Mouse (Mus musculus): Measurements from ENCODE around the gene Lgals3bp. TPM values are rescaled to one million over a fixed set of nuclear protein-coding genes. Genes with fewer than 3 reads are reported as not detected.

Gene Lgals3bp
- 154 and 187 TPM in 2 replicates for polyA plus RNA-seq (2012; rRNA removed)

DNA sequence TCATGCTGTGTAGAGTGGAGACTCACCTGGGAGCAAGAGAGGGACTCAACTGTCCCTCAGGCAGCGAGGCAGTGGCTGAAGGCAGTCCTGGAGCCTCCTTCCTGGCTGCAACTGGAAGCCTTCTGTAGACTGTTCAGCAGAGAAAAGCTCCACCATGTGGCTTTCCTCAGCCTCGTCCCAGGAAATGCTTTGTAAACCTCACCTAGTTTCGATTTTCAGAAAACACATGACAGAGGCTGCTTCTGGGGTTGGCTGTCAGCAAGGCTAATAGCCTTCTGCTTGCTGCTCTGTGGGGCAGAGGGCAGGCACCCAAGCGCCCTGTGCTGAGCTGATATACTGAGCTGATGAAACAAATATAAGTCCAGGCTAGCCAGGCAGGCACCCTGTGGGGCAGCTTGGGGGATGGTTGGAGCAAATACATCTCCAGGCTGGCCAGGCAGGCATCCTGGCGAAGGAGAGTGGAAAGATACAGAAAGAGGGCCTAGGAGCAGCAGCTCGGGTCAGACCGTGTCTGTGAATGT, at the start of gene Lgals3bp:
Lgals3bp (minus strand) TSS at position 333 of the 521 bp plus-strand sequence.
- peak; percentile 41 for DNase-seq (ENCODE audit: low spot score)

DNA sequence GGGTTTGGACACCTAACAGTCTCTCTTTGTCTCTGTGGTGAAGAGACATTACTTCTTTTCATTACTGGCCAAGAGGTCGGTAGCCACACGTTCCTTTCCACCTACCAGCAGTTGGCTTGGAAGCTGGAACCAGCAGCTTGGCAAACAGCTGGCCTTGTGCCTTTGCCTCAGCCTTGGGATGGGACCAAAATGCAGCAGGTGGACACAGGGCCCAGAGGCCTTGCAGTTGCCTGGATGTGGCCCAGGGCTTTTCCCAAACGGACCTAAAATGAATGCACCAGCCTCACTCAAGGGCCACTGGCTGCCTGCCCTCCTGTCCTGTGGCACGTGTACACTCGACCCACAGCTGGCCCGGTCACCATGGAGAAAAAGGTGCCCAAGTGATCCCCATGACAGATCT, 49.3 kb upstream of the Lgals3bp start:
- DNase-seq (ENCODE audit: low spot score), result no peak

DNA sequence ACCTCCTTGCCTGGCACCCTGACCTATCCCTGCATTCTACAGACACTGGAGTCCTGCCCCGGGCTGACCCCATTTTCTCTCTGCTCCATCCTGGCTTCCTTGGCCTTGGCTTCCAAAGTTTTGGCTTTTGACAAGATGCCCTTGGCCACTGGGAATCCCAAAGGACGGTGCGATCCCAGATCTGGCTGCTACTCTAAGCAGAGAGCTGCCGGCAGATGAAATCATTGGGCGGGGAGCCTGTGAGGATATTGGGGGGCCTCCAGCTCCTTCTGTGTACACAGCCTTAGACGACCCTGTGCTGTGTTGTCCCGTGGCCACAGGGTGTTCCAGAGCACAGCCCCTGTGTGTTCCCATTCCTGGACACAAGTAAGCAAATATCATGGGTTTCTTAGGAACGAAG, 46.5 kb upstream of the Lgals3bp start:
- no peak for DNase-seq (ENCODE audit: low spot score)

DNA sequence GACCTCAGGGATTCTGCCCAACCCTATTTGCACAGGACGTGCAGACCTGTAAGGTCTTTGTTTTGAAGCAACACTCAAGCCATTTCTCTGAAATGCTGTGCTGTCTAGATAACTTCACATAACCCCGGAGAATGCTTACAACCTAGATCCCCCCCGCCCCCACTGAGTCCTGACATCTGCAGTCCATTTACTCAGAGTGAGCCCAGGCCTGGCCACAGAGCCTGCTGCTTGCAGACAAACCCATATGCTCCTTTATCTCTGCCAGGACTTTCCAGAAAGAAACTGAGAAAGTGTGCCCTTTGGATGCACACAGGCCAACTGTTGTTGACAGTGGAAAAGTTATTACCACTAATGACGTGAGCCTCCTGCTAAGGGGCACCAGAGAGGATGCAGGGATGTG, 45.5 kb upstream of the Lgals3bp start:
- DNase-seq (ENCODE audit: low spot score), result no peak

DNA sequence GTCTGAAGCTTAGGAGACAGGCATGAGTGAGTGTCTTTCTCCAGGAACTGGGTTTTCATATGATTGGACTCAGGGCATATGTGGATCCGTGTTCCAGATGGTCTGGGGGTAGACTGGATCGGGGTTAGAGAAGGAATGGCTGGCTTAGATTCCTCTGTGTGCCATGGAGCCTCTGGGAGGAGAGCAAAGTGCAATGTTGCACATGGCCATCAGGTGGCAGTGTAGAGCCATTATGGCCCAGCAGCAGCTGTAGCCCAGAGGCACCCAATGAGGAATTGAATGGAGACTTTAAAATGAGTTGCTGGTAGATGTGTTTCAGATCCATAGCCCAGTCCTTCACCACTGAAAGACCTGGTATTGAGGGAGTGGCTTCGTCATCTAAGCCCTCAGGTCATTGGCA, 44.0 kb upstream of the Lgals3bp start:
- no peak for DNase-seq (ENCODE audit: low spot score)

DNA sequence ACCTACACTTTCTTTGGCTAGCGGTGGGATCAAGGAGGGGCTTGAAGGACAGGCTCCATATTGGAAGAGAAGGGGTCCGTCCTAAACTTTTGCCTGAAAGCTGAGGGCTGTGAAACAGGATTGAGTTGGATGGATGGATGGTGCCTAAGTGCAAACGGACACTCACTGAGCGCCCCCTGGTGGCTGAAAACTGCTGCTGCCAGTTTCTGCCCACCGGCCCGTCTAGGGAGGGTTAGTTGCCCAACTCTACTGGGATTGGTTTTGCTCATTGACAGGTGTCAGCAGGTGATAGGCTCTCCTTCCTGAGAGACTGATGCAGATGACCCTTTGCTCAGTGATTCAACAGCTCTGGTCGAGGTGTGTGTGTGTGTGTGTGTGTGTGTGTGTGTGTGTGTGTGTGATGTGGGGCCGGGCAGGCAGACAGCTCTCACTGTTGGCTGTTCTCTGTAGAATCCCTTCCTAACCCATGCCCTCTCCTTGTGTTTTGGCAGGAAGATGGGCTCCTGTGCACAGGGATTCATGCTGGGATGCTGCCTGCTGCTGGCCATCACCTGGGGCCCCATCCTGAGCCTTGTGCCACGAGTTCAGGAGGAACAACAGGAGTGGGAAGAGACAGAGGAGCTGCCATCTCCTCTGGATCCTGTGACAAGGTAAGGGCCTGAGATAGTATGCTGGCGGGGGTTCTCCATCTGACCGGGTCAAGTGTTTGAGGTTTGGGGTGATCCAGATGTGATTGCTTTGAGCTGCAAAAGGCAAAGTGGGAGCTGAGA, 41.5 kb upstream of the Lgals3bp start:
- DNase-seq (ENCODE audit: low spot score), result peak; percentile 73

DNA sequence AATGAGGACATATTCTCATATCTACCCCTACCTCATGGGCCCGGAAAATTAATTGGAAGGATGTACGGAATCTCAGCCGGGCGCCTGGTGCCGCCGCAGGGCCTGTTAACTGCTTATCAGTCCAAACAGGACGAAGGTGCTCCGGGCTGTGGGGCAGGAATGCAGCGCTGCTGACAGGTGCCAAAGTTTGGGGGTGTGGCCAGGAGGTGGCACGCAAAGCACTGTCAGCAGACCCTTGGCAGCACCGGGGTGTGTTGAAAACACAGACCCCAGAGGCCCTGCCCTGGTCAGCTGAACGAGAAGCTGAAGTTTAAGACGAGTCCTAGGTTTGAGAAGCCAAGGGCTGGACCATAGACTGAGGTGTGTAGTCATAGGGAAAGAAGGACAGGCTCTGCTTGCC, 40.8 kb upstream of the Lgals3bp start:
- DNase-seq (ENCODE audit: low spot score), result no peak

DNA sequence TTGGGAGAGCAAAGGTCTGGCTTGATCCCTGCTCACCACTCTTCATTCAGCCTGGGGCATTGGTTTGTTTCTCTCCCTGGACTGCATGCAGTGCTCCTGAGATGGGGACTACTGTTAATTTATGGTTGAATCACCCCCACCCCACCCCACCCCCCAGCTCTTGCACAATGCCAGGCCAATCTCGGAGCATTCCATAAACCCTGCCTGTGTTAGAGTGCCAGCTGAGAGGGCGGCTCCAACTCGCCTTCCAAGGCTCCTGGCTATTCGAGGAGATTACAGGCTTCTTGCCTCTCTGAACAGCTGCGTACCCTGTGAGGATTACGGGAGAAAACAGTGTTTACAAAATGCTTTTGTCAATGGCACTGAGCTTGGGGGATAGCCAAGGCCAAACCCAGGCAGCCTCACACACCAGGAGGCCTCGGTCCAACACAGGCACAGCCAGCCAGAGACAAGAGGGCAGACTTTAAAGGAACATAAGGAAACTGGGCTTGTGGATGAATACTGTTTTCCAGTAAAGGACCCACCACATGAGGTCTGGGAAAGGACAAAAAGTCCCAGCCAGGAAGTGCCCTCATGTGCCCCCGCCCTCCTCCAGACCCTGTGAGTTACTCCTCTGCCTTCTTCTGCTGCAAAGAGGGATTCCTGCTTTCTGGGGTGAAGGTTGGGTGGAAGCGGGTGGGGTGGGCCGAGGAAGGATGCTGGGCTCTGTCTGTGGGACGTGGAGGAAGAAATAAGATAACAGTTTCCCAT, 36.9 kb upstream of the Lgals3bp start:
- no peak for DNase-seq (ENCODE audit: low spot score)

DNA sequence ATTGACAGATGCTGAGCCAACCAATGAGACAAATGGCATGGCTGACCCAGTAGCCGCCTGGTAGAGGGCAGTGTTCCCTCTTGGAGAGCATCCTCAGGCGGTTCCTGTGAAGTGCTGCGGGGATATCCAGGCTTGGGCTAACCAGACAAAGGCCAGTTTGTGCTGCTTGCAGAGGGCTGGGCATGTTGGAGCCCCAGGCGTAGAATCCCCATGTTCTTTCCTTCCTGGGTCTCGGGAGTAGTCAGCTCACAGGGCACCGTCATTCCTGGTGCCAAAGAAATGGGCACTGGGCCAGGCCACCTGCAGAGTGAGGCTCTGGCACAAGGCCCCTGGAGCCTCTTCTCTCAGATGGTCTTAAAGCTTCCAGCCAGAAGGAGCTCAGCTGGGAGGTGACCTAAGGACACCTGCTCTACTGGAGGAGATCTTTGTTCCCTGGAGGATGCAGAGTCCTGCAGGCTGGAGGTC, 34.6 kb upstream of the Lgals3bp start:
- DNase-seq (ENCODE audit: low spot score), result no peak

DNA sequence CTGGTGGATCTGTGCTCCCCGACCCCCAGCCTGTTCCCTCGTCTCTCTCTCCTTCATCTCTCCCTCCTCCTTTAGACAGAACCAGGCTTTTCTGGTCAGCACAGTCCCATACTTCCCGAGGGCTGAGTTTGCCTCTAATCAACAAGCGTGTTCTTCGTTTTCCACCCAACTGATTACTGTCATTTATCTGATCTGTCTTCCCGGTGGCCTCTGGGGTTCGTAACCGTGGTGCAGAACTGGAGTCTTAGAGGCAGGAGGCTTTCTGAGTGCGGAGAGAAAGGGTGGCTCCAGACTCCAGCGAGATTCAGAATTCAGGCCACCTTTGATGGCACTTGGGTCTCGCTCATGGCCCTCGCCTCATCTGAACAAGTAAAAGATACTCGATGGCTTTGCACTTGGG, 32.2 kb upstream of the Lgals3bp start:
- DNase-seq (ENCODE audit: low spot score), result no peak

DNA sequence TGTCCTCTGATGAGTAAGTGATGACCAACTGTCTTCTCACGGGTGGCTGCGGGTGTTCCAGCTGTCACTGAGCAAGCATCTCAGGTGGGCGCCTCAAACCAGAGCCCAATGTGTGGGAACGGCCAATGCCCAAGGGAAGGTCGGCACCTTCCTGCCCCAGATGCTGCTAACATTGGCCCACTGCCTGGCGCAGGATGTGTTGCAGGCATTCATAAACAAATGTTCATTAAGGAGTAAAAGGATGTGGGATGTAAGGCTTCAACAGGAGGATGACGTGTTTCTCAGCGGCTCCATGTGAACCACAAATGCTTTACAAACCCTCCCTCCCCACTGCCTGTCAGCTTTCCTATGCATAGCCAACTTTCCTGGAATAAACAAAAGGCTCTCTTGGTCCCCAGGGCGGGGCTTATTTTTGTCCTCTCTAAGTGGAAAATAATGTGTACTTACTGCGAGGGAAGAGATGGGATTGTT, 31.5 kb upstream of the Lgals3bp start:
- no peak for DNase-seq (ENCODE audit: low spot score)

DNA sequence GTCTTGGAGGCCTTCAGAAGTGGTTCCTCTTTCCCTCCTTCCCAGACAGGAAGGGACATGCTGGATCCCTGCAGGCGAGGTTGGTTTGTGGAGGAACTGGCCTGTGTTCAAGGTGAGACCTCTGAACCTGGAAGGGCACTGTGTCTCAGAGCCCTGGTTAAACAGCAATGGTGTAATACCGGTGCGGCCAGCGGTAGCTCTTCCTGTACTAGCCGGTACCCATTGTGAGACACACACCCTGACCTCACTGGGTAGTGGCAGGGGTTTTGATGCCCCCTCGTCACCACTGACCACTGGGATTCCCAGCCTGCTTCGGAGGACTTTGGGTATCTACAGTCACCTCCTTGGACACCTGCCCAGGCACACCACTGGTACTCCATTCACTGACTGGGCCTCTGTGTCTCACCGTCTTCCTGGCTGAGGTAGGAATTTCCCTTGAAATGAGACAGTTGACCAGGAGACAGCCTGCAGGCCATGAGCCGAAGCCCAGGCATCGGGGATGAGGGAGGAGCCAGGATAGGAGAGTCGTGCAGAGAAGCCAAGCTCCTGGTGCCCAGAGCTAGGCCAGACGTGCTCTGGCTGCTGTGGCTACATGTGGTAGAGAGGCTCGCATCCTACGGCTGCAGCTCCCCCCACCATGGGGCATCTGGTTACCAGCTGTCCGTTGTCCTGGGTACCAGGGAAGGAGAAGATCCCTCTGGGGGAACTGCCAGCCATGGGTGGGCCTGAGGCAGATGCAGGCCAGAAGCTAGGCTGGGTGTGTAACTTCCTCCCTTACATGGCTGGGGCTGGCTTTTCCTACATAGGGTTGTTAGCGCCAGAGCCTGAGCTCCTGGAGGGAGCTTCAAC, 29.4 kb upstream of the Lgals3bp start:
- no peak for DNase-seq (ENCODE audit: low spot score)

DNA sequence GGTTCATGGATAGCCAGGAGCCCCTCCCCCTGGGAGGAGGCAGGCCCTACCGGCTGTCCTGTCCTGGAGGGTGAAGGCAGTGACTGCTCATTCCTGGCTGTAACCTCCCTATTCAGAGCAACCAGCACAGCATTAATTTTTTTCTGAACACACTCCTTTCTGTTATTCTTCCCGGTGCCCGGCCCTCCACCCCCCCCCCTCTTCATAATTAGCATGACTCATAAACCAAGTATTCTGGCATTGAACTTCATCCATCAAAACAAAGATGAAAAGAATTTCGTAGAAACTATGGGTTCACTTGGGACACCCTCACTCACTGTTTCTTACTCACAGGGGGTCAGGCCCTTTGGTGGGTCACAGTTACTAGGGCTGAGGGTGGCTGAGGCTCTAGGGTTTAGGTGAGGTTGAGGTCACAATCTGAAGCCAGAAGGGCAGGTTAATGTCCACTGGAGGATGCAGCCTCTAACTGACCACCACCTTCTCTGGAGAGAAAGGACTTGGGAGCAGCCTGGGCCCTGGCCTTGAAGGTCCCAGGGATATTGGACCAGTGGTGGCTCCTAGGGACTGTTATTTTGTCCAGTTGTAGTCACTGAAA, 28.5 kb upstream of the Lgals3bp start:
- DNase-seq (ENCODE audit: low spot score), result no peak

DNA sequence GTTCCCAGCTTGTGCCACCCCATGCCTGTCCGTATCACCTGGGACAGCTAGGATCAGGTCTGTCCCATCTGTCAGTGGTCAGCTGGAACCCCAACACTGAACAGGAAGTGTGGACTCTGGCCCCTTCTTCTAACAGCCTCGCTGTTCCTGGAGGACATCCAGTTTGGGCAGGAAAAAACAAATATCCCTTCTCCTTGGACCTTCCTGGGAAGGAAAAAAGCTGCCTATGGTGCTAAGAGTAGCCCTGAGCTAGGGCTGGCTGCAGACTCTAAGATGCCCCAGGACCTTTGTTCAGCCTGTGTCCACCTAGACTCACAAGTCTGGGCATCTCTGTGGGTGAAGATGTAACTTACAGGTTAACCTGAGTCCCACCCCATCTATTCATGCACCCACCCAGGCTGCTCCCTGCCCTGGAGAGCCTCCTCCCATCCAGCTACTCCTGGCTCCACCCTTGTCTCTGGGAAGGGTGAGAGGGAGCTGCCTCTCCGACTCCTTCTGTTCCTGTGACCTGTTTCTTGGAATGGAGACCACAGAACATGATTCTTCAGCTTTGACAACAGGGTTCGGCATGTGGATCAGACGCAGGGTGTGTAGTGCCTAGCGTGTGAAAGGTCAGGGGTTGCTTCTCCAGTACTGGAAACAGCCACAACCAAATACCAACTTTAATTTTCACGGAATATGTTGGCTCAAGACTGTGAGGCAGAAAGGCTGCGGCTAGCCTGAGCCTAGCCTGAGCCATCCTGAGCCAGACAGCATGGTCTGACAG, 27.2 kb upstream of the Lgals3bp start:
- DNase-seq (ENCODE audit: low spot score), result no peak

DNA sequence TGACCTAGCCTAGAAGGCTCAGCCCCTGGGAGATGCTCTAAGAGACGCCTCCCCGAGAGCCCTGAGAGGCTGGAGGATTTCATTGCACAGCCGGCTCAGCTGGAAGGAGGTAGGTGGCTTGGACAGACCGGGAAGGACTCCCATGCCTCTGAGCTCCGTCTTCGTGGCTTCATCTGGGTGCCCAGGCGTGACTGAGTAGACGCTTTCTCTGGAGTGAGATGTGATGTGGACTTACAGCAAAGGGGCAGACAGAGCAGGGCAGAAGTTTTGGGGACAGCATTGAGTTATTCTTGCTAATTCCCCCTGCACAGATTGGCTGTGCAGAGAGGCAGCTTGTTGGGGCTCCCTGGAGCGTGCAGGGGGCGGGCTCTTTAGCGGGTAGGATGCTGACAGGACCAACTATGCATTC, 26.6 kb upstream of the Lgals3bp start:
- DNase-seq (ENCODE audit: low spot score), result no peak

DNA sequence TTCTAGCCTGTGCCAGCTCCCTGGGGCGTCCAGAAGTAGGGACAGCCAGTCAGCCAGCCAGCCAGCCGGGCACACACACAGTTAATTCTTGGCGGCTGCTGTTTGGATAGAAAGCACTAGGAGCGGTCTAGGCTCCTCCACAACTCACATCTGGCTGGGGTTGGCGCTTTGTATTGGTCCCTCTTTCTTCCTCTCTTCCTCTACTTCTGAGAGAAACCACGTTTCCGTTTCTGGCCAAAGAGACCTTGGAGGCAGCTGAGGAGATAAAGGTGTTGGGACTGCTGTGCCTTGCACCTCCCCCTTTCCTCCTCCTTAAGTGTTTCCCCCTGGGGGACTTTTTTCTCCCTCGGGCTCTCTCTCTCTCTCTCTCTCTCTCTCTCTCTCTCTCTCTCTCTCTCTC, 26.1 kb upstream of the Lgals3bp start, which contains the start of gene C1qtnf1:
C1qtnf1 (plus strand) TSS at position 218 of the 400 bp plus-strand sequence.
- DNase-seq (ENCODE audit: low spot score), result no peak

DNA sequence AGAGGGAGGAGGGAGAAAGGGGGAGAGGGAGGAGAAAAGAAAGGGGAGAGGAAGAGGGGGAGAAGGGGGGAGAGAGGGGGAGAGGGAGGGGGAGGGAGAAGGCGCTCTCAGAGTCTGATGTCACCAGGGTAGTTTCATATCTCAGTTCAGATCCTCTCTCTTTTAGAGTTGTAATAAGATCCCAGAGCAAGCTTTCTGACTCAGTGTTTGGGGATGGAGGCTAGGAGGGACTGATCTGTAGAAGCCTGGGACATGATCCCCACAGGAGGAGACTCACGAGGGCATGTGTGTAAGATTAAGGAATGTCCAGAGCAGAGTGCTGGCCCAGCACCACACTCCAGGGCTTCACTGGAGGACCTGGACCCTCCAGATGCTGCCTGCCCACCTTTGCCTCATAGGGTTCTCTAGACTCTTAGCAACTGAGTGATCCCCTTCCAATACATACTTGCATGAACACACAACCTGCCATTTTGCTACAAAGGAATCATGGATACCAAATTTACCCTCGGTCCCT, 25.4 kb upstream of the Lgals3bp start:
- DNase-seq (ENCODE audit: low spot score), result no peak

DNA sequence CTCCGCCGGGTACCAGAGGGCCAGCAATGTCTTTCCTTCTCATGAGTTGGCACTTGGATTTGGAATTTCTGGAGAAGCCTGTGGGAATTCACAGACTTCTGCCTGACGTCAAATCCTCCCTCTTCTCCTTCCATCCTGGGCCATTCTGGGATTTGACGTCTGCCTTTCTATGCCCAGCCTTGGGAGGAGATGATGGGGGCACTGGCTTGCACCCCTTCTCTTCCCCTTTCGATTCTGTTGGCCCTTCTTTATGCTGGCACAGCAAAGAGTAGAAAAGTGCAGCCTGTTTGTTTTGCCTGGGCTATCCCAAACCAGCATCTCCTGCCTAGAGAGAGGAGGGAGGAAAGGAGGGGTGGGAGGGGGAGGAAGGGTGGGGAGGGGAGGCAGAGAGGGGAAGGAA, 24.9 kb upstream of the Lgals3bp start:
- no peak for DNase-seq (ENCODE audit: low spot score)

DNA sequence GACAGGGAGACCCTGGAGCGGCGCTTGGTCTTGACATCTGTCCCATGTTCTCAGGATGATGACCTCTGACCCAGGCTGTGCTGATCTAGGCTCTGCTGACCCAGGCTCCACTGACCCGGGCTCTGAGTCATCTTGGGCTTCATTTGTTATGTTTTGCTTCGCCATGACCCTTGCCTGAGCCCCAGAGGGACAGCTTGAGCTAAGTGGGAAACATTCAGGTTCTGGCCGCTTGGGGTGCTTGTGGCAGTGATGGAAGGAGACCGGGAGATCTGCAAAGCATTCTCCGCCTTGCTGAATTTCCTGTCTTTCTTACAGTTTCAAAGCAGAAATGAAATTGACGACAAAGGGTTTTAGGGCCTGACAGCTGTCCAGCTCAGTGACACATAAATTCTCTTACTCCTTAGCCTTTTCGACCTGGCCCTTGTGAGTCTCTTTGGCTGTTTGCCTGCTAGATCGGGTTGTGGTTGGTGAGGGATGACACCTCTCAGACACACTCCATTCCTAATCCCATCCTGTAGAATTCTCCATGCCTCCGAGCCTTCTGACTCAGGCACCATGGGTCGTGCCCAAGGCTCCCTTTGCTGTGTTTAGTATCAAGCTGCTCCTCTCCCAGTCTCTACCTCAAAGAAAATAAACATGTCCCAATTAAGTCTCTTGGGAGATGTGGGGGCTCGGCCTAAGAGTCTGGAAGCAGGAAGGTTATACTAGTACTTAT, 22.9 kb upstream of the Lgals3bp start:
- DNase-seq (ENCODE audit: low spot score), result no peak

All from urinary bladder, adult 2 months (tissue).